Mouse (Mus musculus) midbrain, embryonic 11.5 days (tissue): ENCODE data around the gene Zfp799. TPM values are rescaled to one million over a fixed set of nuclear protein-coding genes. Genes with fewer than 3 reads are reported as not detected.

ENCODE experiments used
- ATAC-seq: fragments of 200-750 bp; cut with Nextera tagmentation; 2 replicates; pipeline ENCODE4 v1.8.0; 2017; ENCODE audit warnings: moderate TSS enrichment, moderate library complexity; ENCODE audit not compliant: low FRiP score
- DNase-seq: peaks from one replicate; pipeline ENCODE4 v3.0.0; 2015; ENCODE audit warnings: low spot score; ENCODE audit errors: missing footprints
- H3K27ac ChIP-seq: fragments of 300-500 bp; sonication (generic); 2 replicates; pipeline ENCODE4 v1.5.1; 2014; ENCODE audit warnings: low read depth, low read length
- H3K27me3 ChIP-seq: fragments of 300-500 bp; sonication (generic); 2 replicates; pipeline ENCODE4 v1.6.1; 2014; ENCODE audit warnings: mild to moderate bottlenecking, low read length, moderate library complexity, mixed read lengths; ENCODE audit not compliant: control insufficient read depth, insufficient read depth
- H3K36me3 ChIP-seq: fragments of 300-500 bp; sonication (generic); 2 replicates; pipeline ENCODE4 v1.6.1; 2014; ENCODE audit warnings: mild to moderate bottlenecking, low read length, moderate library complexity, mixed read lengths; ENCODE audit not compliant: control insufficient read depth, insufficient read depth
- H3K4me1 ChIP-seq: fragments of 300-500 bp; sonication (generic); 2 replicates; pipeline ENCODE4 v1.6.1; 2014; ENCODE audit warnings: low read length; ENCODE audit not compliant: control insufficient read depth, insufficient read depth
- H3K4me2 ChIP-seq: fragments of 300-500 bp; sonication (generic); 2 replicates; pipeline ENCODE4 v1.6.1; 2014; ENCODE audit warnings: mild to moderate bottlenecking, moderate library complexity
- H3K4me3 ChIP-seq: fragments of 300-500 bp; sonication (generic); 2 replicates; pipeline ENCODE4 v1.5.1; 2014; ENCODE audit warnings: low read depth, low read length
- H3K9ac ChIP-seq: fragments of 300-500 bp; sonication (generic); 2 replicates; pipeline ENCODE4 v1.6.1; 2014; ENCODE audit warnings: low read length
- H3K9me3 ChIP-seq: fragments of 300-500 bp; sonication (generic); 2 replicates; pipeline ENCODE4 v1.6.1; 2016; ENCODE audit warnings: low read length; ENCODE audit not compliant: control insufficient read depth
- WGBS: fragments of 180-500 bp; shearing (Covaris S2); extraction: QIAGEN DNeasy Blood & Tissue Kit; methylation state at CpG from one replicate; pipeline ENCODE4 v1.1.7; 2014; 5-methylcytosine and 5-hydroxymethylcytosine counted together
- polyA plus RNA-seq: library from polyadenylated mRNA; unstranded; fragments of >200 nt; fragmentation: Nextera tagmentation; extraction: Ambion mirVana; gene quantifications from 2 replicates; pipeline ENCODE4 v1.2.1, GENCODE M21; 2014

Zfp799 gene
- polyA plus RNA-seq, 1 experiment from 2014 or later: 18.6 TPM

DNA sequence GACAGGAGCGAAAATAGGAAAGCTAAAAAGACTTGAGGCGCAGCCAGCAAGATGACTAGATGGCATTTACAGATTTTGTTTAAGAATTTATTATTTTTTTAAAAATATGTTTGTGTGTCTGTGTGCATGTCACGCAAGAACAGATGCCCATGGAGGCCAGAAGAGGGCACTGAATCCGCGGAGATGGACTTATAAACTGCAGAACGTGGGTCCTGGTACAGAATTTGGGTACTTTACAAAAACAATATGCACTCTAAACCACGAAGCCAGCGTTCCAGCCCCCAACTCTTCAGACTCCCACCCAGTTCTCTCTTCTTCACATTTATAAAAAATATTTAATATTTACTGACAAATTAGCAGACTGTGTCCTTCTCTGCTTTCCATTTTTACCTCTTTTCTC lies 40.8 kb downstream of the Zfp799 start:
- H3K27ac ChIP-seq: no peak overlapping the region
- 75% methylated on average over 8 of the region's 8 CpGs for WGBS
- H3K9ac ChIP-seq: no peak overlapping the region
- no peaks in the 10 kb centered on the region for H3K9me3 ChIP-seq
- no peak overlapping the region for H3K4me2 ChIP-seq
- ATAC-seq (no peak), DNase-seq (peak; percentile 68)
- no peaks in the 10 kb centered on the region for H3K27me3 ChIP-seq
- H3K4me1 ChIP-seq: peaks cover 13% of the 10 kb centered on the region
- peaks cover 2% of the 10 kb centered on the region; the same call in 1 of the 2 replicates for H3K36me3 ChIP-seq
- H3K4me3 ChIP-seq: no peak overlapping the region

DNA sequence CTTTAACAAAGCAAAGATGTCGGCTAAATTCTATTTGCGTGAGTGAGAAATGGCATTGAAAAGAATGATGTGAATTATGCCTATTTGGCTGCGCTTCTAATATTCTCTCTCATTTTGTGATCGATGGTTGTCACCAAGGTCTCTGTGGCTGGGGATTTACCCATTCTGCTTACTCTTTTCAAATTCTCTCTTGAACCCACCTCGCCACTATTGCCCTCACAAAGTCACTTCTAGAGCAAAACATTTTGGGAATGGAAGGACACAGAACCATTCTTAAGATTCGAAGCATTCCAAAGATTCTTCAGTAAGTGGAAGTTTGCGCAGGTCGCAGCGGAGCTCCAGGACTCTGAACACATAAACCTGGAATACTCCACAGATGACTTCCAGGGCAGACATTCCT lies 41.5 kb downstream of the Zfp799 start:
- ATAC-seq: peak; percentile 10; the same call in 1 of the 2 replicates

DNA sequence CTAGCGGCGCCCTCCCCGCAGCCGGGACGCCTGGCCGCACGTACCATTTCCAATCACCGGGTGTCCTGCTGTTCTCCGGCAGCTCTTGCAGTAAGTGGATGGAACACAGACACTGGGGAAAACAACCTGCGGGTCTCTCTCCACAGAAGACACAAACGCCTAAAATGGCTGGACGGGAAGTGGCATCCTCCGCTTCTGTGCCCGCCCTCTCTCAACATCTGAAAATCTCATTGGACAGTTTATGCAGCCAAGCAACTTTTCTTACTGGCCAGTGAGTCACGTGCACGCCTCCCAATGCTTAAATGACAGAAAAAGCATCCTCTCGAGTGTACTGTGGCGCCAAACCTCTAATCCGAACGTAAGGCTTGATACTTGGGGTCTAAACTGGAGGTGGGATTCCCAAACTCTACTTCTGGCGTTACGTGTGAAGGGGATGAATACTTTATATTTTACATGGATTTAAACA lies 41.9 kb downstream of the Zfp799 start, which contains the start of gene Zfp871:
Gene Zfp871, minus strand, starts transcription at position 194 of the 466 bp plus-strand sequence.
- Histone ChIP-seq H3K9ac (peak within 1 kb of the TSS; percentile 94), H3K36me3 (peaks cover 11% of the 10 kb centered on the region), H3K27ac (peak within 1 kb of the TSS; percentile 86), H3K27me3 (no peaks in the 10 kb centered on the region), H3K9me3 (no peaks in the 10 kb centered on the region; the same call in 1 of the 2 replicates), H3K4me3 (peak within 1 kb of the TSS; percentile 85), H3K4me1 (peaks cover 13% of the 10 kb centered on the region), H3K4me2 (peak within 1 kb of the TSS; percentile 64)
- ATAC-seq (peak; percentile 98), DNase-seq (peak; percentile 96)
- under 1% methylated on average over 22 of the region's 22 CpGs for whole genome bisulfite sequencing

More for the DNA sequence above, 41.5 kb downstream of the Zfp799 start:
- Histone ChIP-seq H3K27ac (no peak overlapping the region), H3K4me1 (peaks cover 13% of the 10 kb centered on the region), H3K4me3 (peak overlapping the region; percentile 85), H3K27me3 (no peaks in the 10 kb centered on the region), H3K4me2 (peak overlapping the region; percentile 64), H3K9me3 (no peaks in the 10 kb centered on the region), H3K36me3 (peaks cover 7% of the 10 kb centered on the region), H3K9ac (peak overlapping the region; percentile 94)
- WGBS: 13% methylated on average over 9 of the region's 9 CpGs
- no peak for DNase-seq

DNA sequence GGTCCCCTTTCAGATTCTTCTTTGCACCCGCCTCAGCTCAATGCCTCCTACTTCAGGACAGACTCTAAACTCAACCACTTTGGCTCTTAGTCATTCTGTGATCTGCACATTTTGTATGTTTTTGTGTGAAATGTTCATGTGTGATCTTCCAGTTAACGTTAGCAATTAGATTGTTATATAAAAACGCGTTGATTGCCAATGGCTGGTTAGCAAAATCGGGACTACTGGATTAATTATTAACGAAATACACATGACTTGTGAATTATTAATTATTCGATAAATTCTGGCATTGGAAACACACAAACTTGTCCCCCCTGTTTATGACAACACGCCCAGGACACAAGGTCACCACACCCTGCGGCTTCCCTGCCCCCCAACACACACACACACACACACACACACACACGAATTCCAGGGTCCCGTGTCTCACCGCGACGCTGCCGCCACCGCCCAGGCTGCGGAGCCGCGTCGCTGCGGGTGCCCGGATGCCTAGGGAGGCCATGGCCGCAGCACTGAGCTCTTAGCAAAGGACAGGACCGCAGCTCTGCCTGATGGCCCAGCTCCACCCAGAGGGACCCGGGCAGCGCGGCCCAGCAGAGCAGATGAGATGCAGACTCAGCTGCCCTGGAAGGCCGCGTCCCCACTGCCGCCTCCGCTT lies 42.5 kb downstream of the Zfp799 start:
- Histone ChIP-seq H3K36me3 (peaks cover 13% of the 10 kb centered on the region), H3K4me1 (peaks cover 13% of the 10 kb centered on the region), H3K27ac (peak overlapping the region; percentile 86), H3K4me3 (peak overlapping the region; percentile 85), H3K9ac (peak overlapping the region; percentile 94), H3K4me2 (peak overlapping the region; percentile 64), H3K9me3 (no peaks in the 10 kb centered on the region; the same call in 1 of the 2 replicates), H3K27me3 (no peaks in the 10 kb centered on the region)
- 1% methylated on average over 31 of the region's 31 CpGs for WGBS
- peak; percentile 90 for ATAC-seq
- no peak for DNase-seq

DNA sequence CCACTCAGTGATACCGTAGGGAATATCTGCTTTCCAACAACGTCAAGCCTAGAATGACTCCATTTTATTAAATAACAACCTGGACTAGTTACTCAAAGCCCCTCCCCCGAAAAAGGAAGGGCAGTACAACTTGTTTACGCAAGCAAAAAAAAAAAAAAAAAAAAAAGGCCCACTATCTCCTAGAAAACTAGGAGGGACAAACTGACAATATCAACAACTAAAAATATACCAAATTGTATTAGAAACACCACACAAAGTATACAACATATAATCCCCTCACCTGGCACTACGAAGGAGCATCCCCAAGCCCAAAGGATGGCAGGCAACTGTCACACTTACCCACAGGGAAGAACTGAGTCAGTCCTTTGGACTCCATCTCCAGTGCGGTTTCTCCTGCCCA lies 43.1 kb downstream of the Zfp799 start:
- ATAC-seq (no peak), DNase-seq (peak; percentile 79)
- H3K27me3 ChIP-seq: no peaks in the 10 kb centered on the region
- H3K4me2 ChIP-seq: peak overlapping the region; percentile 64
- H3K27ac ChIP-seq: no peak overlapping the region
- peaks cover 13% of the 10 kb centered on the region for H3K36me3 ChIP-seq
- H3K4me1 ChIP-seq: peaks cover 13% of the 10 kb centered on the region
- 82% methylated on average over 6 of the region's 6 CpGs for WGBS
- H3K9ac ChIP-seq: peak overlapping the region; percentile 94
- no peaks in the 10 kb centered on the region; the same call in 1 of the 2 replicates for H3K9me3 ChIP-seq
- peak overlapping the region; percentile 85 for H3K4me3 ChIP-seq

DNA sequence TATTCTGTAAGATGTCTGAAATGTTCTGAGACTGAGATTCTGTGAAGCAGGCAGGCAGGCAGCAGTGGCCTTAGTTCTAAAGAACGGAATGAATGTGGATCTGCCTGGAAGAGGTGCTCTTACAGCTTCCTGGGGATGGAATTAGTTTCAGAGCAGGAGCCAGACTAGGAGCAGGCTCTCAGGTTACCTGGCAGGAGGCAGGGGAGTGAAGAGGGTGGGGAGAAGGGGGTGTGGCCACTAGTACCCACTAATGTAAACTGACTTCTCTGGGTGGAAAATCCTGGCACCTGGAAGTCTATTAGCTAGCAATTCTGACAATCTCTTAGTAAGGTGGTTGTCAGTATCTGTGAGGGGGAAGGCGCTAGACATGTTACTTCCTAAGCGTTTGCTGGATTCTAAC lies 44.4 kb downstream of the Zfp799 start:
- Histone ChIP-seq H3K36me3 (peaks cover 15% of the 10 kb centered on the region), H3K4me1 (peaks cover 13% of the 10 kb centered on the region), H3K27me3 (no peaks in the 10 kb centered on the region), H3K9me3 (no peaks in the 10 kb centered on the region; the same call in 1 of the 2 replicates), H3K4me3 (no peak overlapping the region), H3K27ac (no peak overlapping the region), H3K9ac (no peak overlapping the region), H3K4me2 (no peak overlapping the region)
- no peak for ATAC-seq
- 85% methylated on average over 3 of the region's 3 CpGs for WGBS
- no peak for DNase-seq

DNA sequence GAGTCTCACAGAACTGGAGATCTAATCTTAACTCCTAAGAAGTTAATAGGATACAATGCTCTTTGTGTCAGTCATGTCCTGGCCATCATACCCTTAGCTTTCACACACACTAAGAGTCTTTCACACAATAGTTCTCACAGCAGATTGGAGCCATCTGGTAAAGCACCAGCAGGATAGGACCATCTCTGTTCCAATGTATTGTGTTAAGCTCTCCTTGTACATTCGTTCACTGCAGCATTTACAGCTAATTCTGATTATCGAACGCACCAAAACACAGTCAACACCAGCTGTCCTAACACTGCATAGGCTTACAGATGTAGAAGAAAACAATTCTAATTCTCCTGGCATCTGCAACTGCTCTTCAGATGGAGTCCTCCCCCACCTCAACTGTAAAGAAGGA lies 52.5 kb downstream of the Zfp799 start:
- H3K27me3 ChIP-seq: no peaks in the 10 kb centered on the region
- no peaks in the 10 kb centered on the region for H3K4me1 ChIP-seq
- no peak overlapping the region for H3K9ac ChIP-seq
- no peak overlapping the region for H3K4me2 ChIP-seq
- H3K4me3 ChIP-seq: no peak overlapping the region
- no peaks in the 10 kb centered on the region; the same call in 1 of the 2 replicates for H3K9me3 ChIP-seq
- 98% methylated on average over 3 of the region's 3 CpGs for WGBS
- no peak for DNase-seq
- no peak overlapping the region for H3K27ac ChIP-seq
- no peak for ATAC-seq
- peaks cover 31% of the 10 kb centered on the region for H3K36me3 ChIP-seq

DNA sequence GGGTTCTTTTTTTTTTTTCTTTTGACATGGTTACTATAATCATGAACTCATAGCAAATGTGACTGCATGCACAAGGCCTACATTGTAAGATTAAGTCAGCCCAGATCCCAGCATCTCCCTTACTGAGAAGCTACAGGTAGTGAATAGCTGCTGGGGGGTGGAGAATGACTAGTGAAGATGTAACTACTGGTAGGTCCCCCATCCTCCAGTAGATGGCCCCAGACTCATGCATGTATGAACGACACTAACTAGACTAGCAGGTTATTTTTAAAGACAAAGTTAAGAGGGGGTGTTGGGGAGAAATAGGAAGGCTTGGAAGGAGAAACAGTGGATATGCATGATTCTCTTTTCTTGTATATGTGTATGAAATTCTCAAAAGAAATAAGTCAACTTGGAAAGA lies 58.8 kb downstream of the Zfp799 start:
- H3K9me3 ChIP-seq: peaks cover 3% of the 10 kb centered on the region; the same call in 1 of the 2 replicates
- 97% methylated on average over 1 of the region's 1 CpGs for WGBS
- no peak overlapping the region for H3K27ac ChIP-seq
- H3K9ac ChIP-seq: no peak overlapping the region
- no peaks in the 10 kb centered on the region for H3K27me3 ChIP-seq
- peaks cover 49% of the 10 kb centered on the region for H3K36me3 ChIP-seq
- no peaks in the 10 kb centered on the region for H3K4me1 ChIP-seq
- DNase-seq: no peak
- ATAC-seq: no peak
- no peak overlapping the region for H3K4me3 ChIP-seq
- no peak overlapping the region for H3K4me2 ChIP-seq

DNA sequence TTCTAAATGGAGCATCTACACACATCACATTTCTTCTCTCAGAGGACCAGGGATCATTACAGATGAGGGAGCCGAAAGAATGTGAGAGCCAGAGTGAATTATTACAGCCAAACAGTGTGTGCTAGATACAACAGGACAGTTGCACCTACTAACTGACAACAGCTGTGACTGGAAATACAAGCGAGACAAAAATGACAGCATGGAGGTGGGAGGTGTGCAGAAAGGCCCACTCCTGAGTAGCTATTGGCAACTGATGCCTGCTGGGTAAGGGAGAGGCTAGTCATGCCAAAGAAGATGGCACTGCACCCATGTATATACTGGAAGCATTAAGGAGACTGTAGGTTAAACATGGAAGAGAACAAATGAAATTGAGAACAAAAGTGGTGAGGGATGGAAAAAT lies 63.6 kb downstream of the Zfp799 start:
- Histone ChIP-seq H3K27ac (no peak overlapping the region), H3K36me3 (peaks cover 36% of the 10 kb centered on the region), H3K9ac (no peak overlapping the region), H3K9me3 (peaks cover 5% of the 10 kb centered on the region; the same call in 1 of the 2 replicates), H3K27me3 (no peaks in the 10 kb centered on the region), H3K4me3 (no peak overlapping the region), H3K4me2 (no peak overlapping the region), H3K4me1 (no peaks in the 10 kb centered on the region)
- DNase-seq (no peak), ATAC-seq (no peak)
- 96% methylated on average over 2 of the region's 2 CpGs for WGBS
